Mouse (Mus musculus) monocyte, adult 5-6 weeks (primary cell): Measurements from ENCODE around the gene Hnrnph1. TPM values are rescaled to one million over a fixed set of nuclear protein-coding genes. Genes with fewer than 3 reads are reported as not detected.
A peak's percentile ranks its signal among the peaks of the same experiment; 100 is the strongest.
"Not testable (repeated sequence)": the region's sequence is repeated elsewhere in the genome, so short reads cannot be mapped to it uniquely, and the experiment has no call there.

Experiments used
- ATAC-seq: fragments of 153-309, 156-312 bp; replicated peaks from 2 replicates; pipeline ENCODE4 v1.8.0; 2017; ENCODE audit warnings: mild to moderate bottlenecking; ENCODE audit not compliant: low TSS enrichment, insufficient number of reproducible peaks, severe bottlenecking, poor library complexity, low FRiP score
- total RNA-seq: library from RNA; stranded (forward); fragments of 200-1000, 200-491, 200-594 nt; gene quantifications from 3 replicates; pipeline ENCODE4 v1.2.3, GENCODE M21; 2017

Hnrnph1 gene
- 1,029 to 1,291 TPM (median 1,161 TPM) in 3 replicates for total RNA-seq

DNA sequence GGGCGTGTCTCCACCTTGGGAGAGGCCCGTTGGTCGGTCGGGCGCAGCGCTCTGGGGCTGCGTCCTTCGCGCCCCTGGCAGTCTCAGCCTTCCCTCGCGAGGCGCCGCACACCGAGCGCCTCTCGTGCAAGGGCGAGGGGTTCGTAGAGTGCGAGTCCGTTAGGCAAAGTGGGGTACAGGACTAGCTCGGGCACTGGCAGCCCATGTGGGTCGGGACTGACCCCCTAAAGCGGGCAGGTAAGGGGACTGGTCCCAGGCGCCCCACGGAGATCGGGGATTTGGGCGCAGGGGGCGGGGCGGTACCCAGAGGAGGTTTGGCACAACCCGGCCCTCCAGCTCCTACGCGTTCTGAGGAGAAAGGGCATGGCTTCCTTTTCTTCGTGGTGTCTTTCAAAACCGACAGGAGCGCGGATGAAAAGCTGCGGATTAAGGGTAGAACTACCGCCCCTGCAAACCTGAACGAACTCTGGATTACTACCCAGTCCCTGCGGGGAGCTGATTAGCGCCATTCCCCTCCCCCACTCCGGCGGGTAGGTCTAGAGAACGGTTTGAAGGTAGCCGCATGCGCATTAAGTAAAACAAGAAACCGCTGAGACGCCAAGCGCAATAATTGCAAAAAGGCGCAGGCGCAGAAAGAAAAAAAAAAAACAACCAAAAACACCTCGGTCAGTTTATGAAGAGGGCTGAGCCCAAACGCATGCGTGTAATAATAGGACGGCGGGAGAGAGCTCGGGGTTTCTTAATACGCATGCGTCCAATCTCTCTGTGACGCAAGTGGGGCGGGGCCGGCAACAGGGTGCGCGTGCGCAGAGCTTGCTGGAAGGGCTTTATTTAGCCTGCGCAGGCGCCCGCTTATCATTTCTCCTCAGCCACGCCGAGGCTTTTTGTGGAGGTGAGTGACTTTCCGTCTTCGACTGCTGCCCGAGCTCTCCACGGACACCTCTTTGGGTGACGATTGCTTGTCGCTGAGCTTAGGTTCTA, at the start of gene Hnrnph1:
Gene Hnrnph1, plus strand, starts transcription at position 80 of the 981 bp plus-strand sequence.
- peak; percentile 88 for ATAC-seq

DNA sequence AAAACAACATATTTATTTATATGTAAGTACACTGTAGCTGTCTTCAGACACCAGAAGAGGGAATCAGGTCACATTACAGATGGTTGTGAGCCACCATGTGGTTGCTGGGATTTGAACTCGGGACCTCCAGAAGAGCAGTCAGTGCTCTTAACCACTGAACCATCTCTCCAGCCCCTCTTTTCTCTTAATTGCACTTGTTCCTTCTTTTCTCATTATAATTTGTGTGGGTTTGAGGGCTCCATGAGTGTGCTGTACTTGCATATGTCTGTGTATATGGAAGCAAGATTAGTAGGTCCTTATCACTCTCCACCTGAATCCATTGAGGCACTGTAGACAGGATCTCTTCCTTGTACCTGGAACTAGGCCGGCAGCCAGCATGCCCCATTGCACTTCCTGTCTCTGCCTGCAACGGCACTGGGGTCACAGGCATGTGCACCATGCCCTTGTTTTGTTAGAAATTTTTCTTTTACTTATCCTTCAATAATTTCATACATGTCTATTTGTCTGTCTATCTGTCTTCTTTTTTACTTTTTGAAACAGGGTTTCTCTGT, 48.6 kb upstream of the Hnrnph1 start:
- no peak for ATAC-seq

DNA sequence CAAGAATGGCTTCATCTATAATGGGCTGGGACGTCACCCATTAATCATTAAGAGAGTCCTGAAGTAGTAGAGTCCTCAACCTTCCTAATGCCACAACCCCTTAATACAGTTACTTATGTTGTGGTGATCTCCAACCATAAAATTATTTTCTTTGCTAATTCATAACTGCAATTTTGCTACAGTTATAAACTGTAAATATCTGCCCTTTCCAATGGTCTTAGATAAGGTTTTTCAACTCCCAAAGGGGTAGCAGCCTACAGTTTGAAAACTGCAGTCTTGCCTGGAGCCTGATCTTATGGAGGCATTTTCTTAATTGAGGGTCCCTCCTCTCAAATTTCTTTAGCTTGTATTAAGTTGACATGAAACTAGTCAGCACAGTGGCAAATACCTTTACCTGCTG, 47.4 kb upstream of the Hnrnph1 start:
- ATAC-seq: no peak

GRCm38 (mm10) chr11:50333181-50333580, 43.6 kb upstream of the Hnrnph1 start:
- no peak for ATAC-seq

DNA sequence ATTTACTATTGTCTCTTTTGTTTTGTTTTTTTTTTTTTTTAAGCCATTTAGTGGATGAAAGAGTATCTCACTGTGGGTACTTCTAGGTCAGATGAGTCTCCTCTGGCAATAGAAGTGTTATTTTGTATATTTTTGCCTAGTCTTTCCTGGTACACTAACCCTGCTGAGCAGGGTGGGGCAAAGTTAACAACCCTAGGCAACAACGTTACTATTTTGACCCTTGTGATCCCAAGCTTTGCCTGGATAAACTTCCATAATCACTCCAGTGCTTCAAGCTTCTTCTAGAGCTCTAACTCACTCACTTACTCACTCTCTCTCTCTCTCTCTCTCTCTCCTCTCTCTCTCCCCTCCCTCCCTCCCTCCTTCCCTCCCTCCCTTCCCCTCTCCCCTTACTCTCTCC, 40.7 kb upstream of the Hnrnph1 start:
- no peak for ATAC-seq

DNA sequence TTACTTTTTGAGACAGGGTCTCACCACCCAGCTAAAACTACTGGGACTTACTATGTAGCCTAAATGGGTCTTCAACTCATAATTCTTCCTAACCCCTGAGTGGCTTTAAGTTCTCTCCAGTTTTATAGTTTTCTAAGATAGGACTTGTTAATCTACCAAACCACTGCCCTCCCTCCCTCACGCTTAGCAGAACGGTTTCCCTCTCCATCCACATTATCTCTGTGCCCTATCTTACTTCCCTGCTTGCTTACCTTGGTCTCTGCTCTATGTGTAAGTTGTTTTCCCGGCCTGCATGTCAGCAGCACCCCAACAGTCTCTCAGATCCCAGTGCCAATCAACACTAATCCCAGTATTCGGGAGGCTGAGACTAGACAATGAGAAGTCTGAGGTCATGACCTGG, 39.9 kb upstream of the Hnrnph1 start:
- no peak for ATAC-seq

- no peak for ATAC-seq
These were observed 31.3 kb upstream of the Hnrnph1 start for GRCm38 (mm10) chr11:50345486-50345885.

GRCm38 (mm10) chr11:50346256-50347032, 30.3 kb upstream of the Hnrnph1 start:
- ATAC-seq: peak; percentile 50; the same call in 1 of the 2 replicates

- ATAC-seq: no peak
These were observed 24.6 kb upstream of the Hnrnph1 start for GRCm38 (mm10) chr11:50352177-50352576.

- no peak for ATAC-seq
These were observed 22.6 kb upstream of the Hnrnph1 start, which contains the start of gene Cby3 for GRCm38 (mm10) chr11:50354162-50354561. TSS of gene Cby3 (plus strand) at chr11:50354462.

GRCm38 (mm10) chr11:50354851-50355250, 21.9 kb upstream of the Hnrnph1 start:
- ATAC-seq: no peak

DNA sequence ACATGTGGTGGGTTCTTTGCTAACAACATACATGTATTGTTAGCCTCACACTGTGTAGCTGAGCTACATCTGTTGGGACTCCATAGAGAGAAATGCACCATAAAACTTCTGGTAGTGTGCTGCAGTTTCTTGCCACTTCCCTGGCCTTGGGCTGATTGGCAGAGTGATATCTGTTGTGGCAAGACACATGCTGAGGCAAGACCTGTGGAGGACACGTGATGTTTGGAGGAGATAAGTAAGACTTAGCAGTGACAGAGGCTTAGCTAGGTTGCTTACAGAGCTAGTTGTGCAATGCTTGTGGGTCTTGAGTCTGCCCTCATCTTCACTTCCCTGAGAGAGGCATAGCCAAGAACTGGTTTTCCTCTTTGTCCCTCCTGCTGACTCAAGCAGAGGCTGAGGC, 21.4 kb upstream of the Hnrnph1 start:
- no peak for ATAC-seq

DNA sequence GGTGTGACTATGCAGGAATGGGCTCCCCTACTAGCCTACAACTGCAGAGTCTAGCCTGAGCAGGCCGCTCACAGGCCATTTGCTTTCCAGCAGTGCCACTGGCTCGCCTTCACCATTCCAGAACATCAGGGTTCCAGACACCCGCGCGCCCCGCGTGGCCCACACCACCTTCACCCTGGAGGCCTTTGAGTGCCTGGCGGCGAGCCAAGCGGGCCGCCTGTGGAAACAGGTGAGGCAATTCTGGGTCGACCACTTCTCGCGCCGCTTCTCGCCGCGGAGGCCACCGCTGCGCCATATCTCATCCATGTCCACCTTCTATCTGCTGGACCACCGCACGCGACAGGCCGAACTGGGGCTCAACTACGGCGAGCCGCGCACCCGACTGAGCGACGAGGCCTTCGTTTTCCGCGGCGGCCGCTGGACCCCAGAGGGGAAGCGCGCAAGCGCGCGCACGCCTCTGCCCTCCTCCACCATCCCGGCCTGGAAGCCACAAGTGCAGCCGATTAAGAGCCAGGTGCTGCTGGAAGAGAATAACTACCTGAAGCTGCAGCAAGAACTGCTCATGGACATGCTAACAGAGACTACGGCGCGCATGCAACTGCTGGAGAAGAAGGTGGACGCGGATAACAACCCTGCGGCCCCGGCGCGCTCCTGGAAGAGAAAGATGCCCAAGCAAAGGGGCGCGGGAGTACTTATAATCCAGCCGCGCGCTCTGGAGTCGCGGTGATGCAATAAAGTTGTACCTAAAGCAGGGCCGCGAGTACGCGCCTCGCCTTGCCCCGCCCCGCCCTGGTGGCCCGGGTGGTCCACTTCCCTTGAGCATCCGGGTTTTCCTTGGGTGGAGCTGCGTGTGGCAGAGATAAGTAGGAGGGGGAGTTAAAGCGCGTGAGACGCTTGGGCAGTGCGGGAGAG, 17.6 kb upstream of the Hnrnph1 start:
- ATAC-seq: 0 out of 2 replicates have a peak, but pooled peaks have one; percentile 32

- ATAC-seq: not testable (repeated sequence)
These were observed 15.5 kb upstream of the Hnrnph1 start for GRCm38 (mm10) chr11:50361282-50361681.

DNA sequence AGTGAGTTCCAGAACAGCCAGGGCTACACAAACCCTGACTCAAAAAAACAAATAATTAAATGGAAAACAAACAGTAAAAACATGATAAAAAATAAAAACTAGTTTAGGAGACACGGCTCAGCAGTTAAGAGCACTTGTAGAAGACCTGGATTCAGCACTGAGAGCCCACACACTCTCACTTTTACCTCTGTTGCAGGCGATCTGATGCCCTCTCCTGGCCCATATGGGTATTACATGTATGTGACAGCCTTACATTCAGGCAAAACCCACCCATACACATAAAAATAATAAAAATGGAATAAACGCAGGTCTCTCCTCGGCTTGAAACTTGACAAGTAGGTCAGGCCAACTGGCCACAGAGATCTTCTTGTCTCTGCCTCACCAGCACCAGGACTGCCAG, 12.2 kb upstream of the Hnrnph1 start:
- ATAC-seq: peak; percentile 59

DNA sequence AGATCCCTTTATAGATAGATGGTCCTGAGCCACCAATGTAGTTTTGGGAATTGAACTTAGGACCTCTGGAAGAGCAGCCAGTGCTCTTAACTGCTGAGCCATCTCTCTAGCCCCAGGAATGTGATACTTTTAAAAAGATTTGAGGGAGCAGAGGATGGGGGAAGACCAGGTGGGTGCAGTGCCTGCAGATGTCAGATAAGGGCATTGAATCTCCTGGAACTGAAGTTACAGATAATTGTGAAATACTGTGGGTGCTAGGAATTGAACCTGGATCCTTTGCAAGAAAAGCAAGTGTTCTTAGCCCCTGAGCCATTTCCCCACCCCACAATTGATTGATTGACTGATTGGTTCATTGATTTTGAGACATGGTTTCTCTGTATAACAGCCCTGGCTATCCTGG, 11.5 kb upstream of the Hnrnph1 start:
- ATAC-seq: no peak

DNA sequence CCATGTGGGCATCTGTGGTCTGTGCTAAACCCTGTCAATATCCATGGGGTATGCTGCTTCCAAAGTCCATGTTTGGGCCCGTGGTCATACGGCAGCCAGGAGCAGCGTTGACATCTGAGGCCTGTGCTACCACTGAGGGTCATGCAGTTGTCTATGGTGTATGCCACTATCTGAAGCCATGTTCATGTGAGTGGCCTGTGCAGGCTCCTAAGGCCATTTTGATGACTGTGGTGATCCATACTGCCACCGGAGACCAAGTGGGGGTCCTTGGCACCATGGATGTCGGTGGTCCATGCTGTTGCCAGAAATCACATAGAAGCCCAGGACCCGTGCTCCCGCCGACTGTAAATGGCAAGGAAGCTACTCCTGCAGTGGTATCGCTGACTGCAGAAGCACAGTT, 9.3 kb upstream of the Hnrnph1 start:
- ATAC-seq: no peak

- peak; percentile 87 for ATAC-seq
These were observed 7.4 kb upstream of the Hnrnph1 start for GRCm38 (mm10) chr11:50369360-50369911.
